Comparison of ENCODE assay signal across 11 mouse cellular contexts in the genomic region with DNA sequence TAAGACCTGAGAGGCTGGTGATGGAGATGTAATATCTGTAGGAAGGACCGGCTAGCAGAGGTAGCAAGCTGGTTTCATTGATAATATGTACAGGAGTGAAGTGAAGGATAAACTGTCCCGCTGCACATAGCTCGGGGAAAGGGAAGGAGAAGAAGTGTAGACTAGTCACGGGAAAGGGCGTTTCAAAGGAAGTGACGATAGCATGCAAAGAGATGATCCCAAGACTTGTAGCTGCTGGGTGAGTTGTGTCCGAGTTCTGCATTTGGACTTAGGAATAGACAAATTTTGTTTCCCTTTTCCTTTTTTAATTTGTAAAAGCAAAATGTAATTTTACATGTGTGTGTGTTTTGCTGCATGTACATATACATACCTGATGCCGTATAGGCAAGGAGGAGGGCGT. TPM values are rescaled to one million over a fixed set of nuclear protein-coding genes. Genes with fewer than 3 reads are reported as not detected.
A peak's percentile ranks its signal among the peaks of the same experiment; 100 is the strongest.
DNase-seq lines count a peak whose midpoint lies in the region; ATAC-seq and TF ChIP-seq lines count a peak whose summit lies in the region.
"Had no signal": no experiment of that assay in that cellular context is flagged by ENCODE, and none has a peak within 500 bp of the region (broad histone marks: within the 10 kb centered on the region; RNA-seq: fewer than 3 reads in every experiment).

No protein-coding gene starts in this region.

- no peak overlapping the region for H3K27ac ChIP-seq in heart, embryonic 14.5 days (replicated peaks in 1 of 2; ENCODE audit: control insufficient read depth in 1 of 2, insufficient read depth in 1 of 2, low read depth in 2 of 2, low read length in 2 of 2)
- H3K27ac ChIP-seq in neural tube, embryonic 12.5 days: no peak overlapping the region
- H3K27ac ChIP-seq in liver, embryonic 14.5 days: no peak overlapping the region

- H3K4me1 ChIP-seq in heart, embryonic 14.5 days (ENCODE audit: control insufficient read depth in 2 of 2, insufficient read depth in 2 of 2, low read length in 2 of 2): no peaks in the 10 kb centered on the region
- 0 out of 2 replicates have a peak, but pooled peaks cover 11% of the 10 kb centered on the region for H3K4me1 ChIP-seq in neural tube, embryonic 12.5 days
- H3K4me1 ChIP-seq in liver, embryonic 14.5 days (replicated peaks; ENCODE audit: control insufficient read depth in 2 of 2, insufficient read depth in 2 of 2, low read length in 1 of 2): peaks cover 9 to 14% of the 10 kb centered on the region in 2 experiments

- no peak for DNase-seq in heart, postnatal 4 days
- no peak for DNase-seq in neural tube, embryonic 10.5 days (ENCODE audit: extremely low spot score, low spot score)
- DNase-seq in liver, embryonic 14.5 days (ENCODE audit: low read depth in 3 of 3, low spot score in 3 of 3): no peak
- no peak for DNase-seq in spleen, postnatal 4 days (ENCODE audit: low spot score in 2 of 2)
- DNase-seq in left cerebral cortex, adult 18-20 months (ENCODE audit: low spot score in 2 of 2): no peak
- DNase-seq: gastrocnemius, postnatal 36 days; kidney, postnatal 4 days; thymus, adult 18-20 months had no signal

- peaks cover 4% of the 10 kb centered on the region; the same call in 1 of the 2 replicates for H3K36me3 ChIP-seq in heart, embryonic 14.5 days (ENCODE audit: control insufficient read depth, insufficient read depth, low read length)
- no peaks in the 10 kb centered on the region for H3K36me3 ChIP-seq in neural tube, embryonic 12.5 days
- H3K36me3 ChIP-seq in liver, embryonic 14.5 days (replicated peaks; ENCODE audit: control insufficient read depth, insufficient read depth, low read depth): no peaks in the 10 kb centered on the region

- 0 out of 2 replicates have a peak overlapping the region, but pooled peaks have one; percentile 3 for H3K9ac ChIP-seq in heart, embryonic 14.5 days (ENCODE audit: low read length)
- H3K9ac ChIP-seq in neural tube, embryonic 12.5 days: no peak overlapping the region
- H3K9ac ChIP-seq in liver, embryonic 14.5 days (replicated peaks): no peak overlapping the region

- no peaks in the 10 kb centered on the region for H3K27me3 ChIP-seq in heart, embryonic 14.5 days (ENCODE audit: control insufficient read depth, insufficient read depth, low read length)
- no peaks in the 10 kb centered on the region for H3K27me3 ChIP-seq in neural tube, embryonic 12.5 days (replicated peaks)
- H3K27me3 ChIP-seq in liver, embryonic 14.5 days (ENCODE audit: control insufficient read depth, insufficient read depth, low read length): no peaks in the 10 kb centered on the region

- WGBS in heart, embryonic 14.5 days: 81% methylated on average over 9 of the region's 9 CpGs
- 91% methylated on average over 9 of the region's 9 CpGs for WGBS in neural tube, embryonic 12.5 days
- 62% methylated on average over 9 of the region's 9 CpGs for WGBS in liver, embryonic 14.5 days (ENCODE audit: insufficient replicate concordance)

- H3K4me2 ChIP-seq in heart, embryonic 14.5 days (ENCODE audit: low read length): peak overlapping the region; percentile 85
- peak overlapping the region; percentile 64 for H3K4me2 ChIP-seq in neural tube, embryonic 12.5 days (replicated peaks)
- H3K4me2 ChIP-seq in liver, embryonic 14.5 days (ENCODE audit: low read depth): peak overlapping the region; percentile 19; the same call in 1 of the 2 replicates

- H3K9me3 ChIP-seq in heart, embryonic 14.5 days (ENCODE audit: control insufficient read depth, low read length): no peaks in the 10 kb centered on the region
- no peaks in the 10 kb centered on the region for H3K9me3 ChIP-seq in neural tube, embryonic 12.5 days
- H3K9me3 ChIP-seq in liver, embryonic 14.5 days (ENCODE audit: control insufficient read depth, low read length): no peaks in the 10 kb centered on the region

- H3K4me3 ChIP-seq in heart, embryonic 14.5 days (ENCODE audit: control insufficient read depth in 1 of 2, insufficient read depth in 1 of 2, low read depth in 1 of 2, low read length in 2 of 2): no peak overlapping the region; a peak in 1 of 4 replicates
- no peak overlapping the region for H3K4me3 ChIP-seq in neural tube, embryonic 12.5 days
- H3K4me3 ChIP-seq in liver, embryonic 14.5 days (ENCODE audit: insufficient read depth in 1 of 2, low read depth in 2 of 2, low read length in 2 of 2): no peak overlapping the region

- TF ChIP-seq EP300 in liver, embryonic 14.5 days (IDR thresholded peaks at IDR 0.05; ENCODE audit: low read depth): no peak

- ATAC-seq in heart, embryonic 14.5 days (ENCODE audit: insufficient number of reproducible peaks, insufficient read depth, low FRiP score, low read depth): no peak
- no peak for ATAC-seq in neural tube, embryonic 12.5 days (ENCODE audit: low FRiP score, low read depth)
- no peak for ATAC-seq in liver, embryonic 14.5 days (ENCODE audit: insufficient read depth)
- ATAC-seq in erythroid progenitor cell, adult 5-6 weeks (replicated peaks; ENCODE audit: low FRiP score, poor library complexity, severe bottlenecking): no peak

- TF ChIP-seq CTCF in liver, embryonic 14.5 days (IDR thresholded peaks at IDR 0.05; ENCODE audit: low read depth): no peak

RNA-seq across cellular contexts. Expression of a gene that starts 1.9 kb away (rescaled TPM):
- 3.7 and 4.2 TPM in 2 replicates for polyA plus RNA-seq in heart, embryonic 14.5 days (2014; fragmentation: Nextera tagmentation; extraction: Ambion mirVana)
- total RNA-seq in heart, postnatal 4 days (2021): 10 to 100 TPM; 24.0 to 26.1 TPM
- 6.3 and 6.5 TPM in 2 replicates for polyA plus RNA-seq in neural tube, embryonic 12.5 days (2016; fragmentation: Nextera tagmentation; extraction: Ambion mirVana)
- 1.4 and 1.6 TPM in 2 replicates for polyA plus RNA-seq in liver, embryonic 14.5 days (2012; rRNA removed)
- polyA plus RNA-seq in liver, embryonic 14.5 days (2014; fragmentation: Nextera tagmentation; extraction: Ambion mirVana): 1.1 and 1.2 TPM in 2 replicates
- total RNA-seq in left cerebral cortex, adult 18-20 months (2021): 10 to 100 TPM; 55.5 to 64.0 TPM
- total RNA-seq in erythroid progenitor cell, adult 5-6 weeks (2015; ENCODE audit: low replicate concordance): 4.0 and 5.4 TPM in 2 replicates
- total RNA-seq in erythroid progenitor cell, adult 5-6 weeks (2017; ENCODE audit: low replicate concordance): 1.3 and 1.7 TPM in 2 replicates

RNA-seq across cellular contexts. Expression of a gene that starts 36.7 kb away (rescaled TPM):
- 0.74 and 0.82 TPM in 2 replicates for polyA plus RNA-seq in heart, embryonic 14.5 days (2014; fragmentation: Nextera tagmentation; extraction: Ambion mirVana)
- total RNA-seq in heart, postnatal 4 days (2021): 10 to 100 TPM; 43.1 to 47.8 TPM
- polyA plus RNA-seq in neural tube, embryonic 12.5 days (2016; fragmentation: Nextera tagmentation; extraction: Ambion mirVana): 0.28 and 0.55 TPM in 2 replicates
- polyA plus RNA-seq in liver, embryonic 14.5 days (2012; rRNA removed): 1.0 and 2.1 TPM in 2 replicates
- polyA plus RNA-seq in liver, embryonic 14.5 days (2014; fragmentation: Nextera tagmentation; extraction: Ambion mirVana): 0.27 TPM in 1 of 2 replicates, not detected in the other
- 10 to 100 TPM; 47.9 to 49.9 TPM for total RNA-seq in left cerebral cortex, adult 18-20 months (2021)
- total RNA-seq in erythroid progenitor cell, adult 5-6 weeks (2015; ENCODE audit: low replicate concordance): 0.72 and 1.7 TPM in 2 replicates
- total RNA-seq in erythroid progenitor cell, adult 5-6 weeks (2017; ENCODE audit: low replicate concordance): 4.8 and 8.1 TPM in 2 replicates

Comparison
In these comparisons a context has a peak if more than half of its experiments do, and no peak if none do; other contexts are left out.
1. H3K4me2 ChIP-seq: peak in every context shown above with its lines; median percentile 85 in heart, embryonic 14.5 days; 64 in neural tube, embryonic 12.5 days; 19 in liver, embryonic 14.5 days.
2. RNA of a gene that starts 36.7 kb away (total RNA-seq): 47.9 to 49.9 TPM in left cerebral cortex, adult 18-20 months and 43.1 to 47.8 TPM in heart, postnatal 4 days; 0.72 to 8.1 TPM in erythroid progenitor cell, adult 5-6 weeks; every median in the first group is over 4 times any median in the second.